8 mouse cellular contexts compared by ENCODE assay signal in the genomic region with DNA sequence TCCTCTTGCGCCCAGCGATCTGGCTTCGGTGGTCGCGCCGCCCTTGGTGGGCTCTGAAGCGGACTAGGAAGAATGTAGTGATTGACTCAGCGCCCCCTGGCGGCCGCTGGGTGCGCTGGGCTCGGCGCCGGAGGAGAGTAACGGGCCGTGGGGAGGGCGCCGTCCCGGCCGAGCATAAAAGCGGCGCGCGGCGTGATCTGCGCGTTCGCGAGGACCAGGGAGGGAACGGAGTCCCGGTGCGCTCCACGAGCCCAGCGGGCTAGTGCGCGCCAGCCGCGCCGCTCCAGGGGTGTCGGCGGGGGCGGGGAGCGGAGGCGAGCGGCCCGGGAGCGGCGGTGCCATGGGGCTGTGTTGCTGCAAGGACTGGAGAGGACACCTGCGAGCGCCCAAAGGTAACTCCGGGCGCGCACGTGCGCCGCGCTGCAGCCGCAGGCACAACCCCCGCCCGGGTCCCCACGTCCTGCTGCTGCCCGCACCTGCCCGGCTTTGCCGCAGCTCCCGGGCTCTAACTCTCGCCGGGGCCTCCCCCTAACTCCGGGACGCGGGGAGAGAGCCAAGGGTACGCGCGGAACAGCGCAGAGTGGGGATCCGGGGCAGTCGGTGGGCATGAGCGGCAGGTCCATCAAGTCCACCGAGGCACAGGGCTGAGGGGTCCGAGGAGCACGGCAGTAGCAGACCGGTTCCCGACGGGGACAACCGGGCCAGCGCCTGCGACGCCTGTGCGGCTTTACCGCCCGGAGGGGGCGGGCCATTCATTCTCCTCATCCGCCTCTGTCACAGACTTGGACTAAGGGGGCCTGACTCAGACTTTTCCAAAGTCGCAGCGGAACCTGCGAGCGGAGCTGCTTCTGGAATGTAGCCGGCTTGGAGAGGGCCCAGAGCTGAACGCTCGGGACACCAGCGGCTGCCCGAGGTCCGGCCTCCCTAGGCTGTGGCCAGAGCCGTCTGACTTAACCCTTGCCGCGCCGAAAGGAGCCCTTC.
DNase-seq lines count a peak whose midpoint lies in the region; ATAC-seq and TF ChIP-seq lines count a peak whose summit lies in the region.

No protein-coding gene starts in this region.

- intact Hi-C loops in gastrocnemius, adult 2 months (cut with DNase I), result loop anchor here (10.0 kb wide), 1 partner anchor 125 kb away; a partner anchor contains a TSS

- no peaks in the 10 kb centered on the region for H3K9me3 ChIP-seq in hindbrain, embryonic 15.5 days

- H3K4me2 ChIP-seq in hindbrain, embryonic 15.5 days, result peak overlapping the region; percentile 99

- peak; percentile 80 for DNase-seq in R1 (ENCODE audit: low read depth, low spot score)
- DNase-seq in cerebellum, postnatal 14 days, result peak; percentile 72 to 85
- DNase-seq in gastrocnemius, adult 2 months, result peak; percentile 87
- DNase-seq in layer of hippocampus, postnatal 36 days, result peak; percentile 50 to 52
- DNase-seq in lung, postnatal 4 days, result peak; percentile 81 to 85
- DNase-seq in right cerebral cortex, adult 18-20 months, result peak; percentile 51
- DNase-seq in urinary bladder, adult 2 months (ENCODE audit: low spot score), result peak; percentile 70

- ATAC-seq in hindbrain, embryonic 15.5 days (ENCODE audit: low FRiP score, low read depth), result peak; percentile 63

- TF ChIP-seq CTCF in gastrocnemius, adult 2 months (IDR thresholded peaks at IDR 0.05), result peak; percentile 93; the same call in 1 of the 2 replicates

- no peaks in the 10 kb centered on the region for H3K36me3 ChIP-seq in hindbrain, embryonic 15.5 days

- H3K4me1 ChIP-seq in hindbrain, embryonic 15.5 days (replicated peaks), result peaks cover 26% of the 10 kb centered on the region; the same call in 1 of the 2 replicates

- H3K9ac ChIP-seq in hindbrain, embryonic 15.5 days, result peak overlapping the region; percentile 41

- H3K27ac ChIP-seq in gastrocnemius, adult 2 months, result peak overlapping the region; percentile 46
- 0 out of 2 replicates have a peak overlapping the region, but pooled peaks have one; percentile 1 for H3K27ac ChIP-seq in hindbrain, embryonic 15.5 days (replicated peaks)

- H3K27me3 ChIP-seq in hindbrain, embryonic 15.5 days, result peaks cover 32% of the 10 kb centered on the region

- peak overlapping the region; percentile 82 for H3K4me3 ChIP-seq in gastrocnemius, adult 2 months
- H3K4me3 ChIP-seq in hindbrain, embryonic 15.5 days, result peak overlapping the region; percentile 60

- WGBS in hindbrain, embryonic 15.5 days, result under 1% methylated on average over 103 of the region's 106 CpGs

Comparison
In these comparisons a context has a peak if more than half of its experiments do, and no peak if none do; other contexts are left out.
1. Peak in every context shown above with its lines: DNase-seq, ATAC-seq, H3K4me3 ChIP-seq and H3K27ac ChIP-seq.